Mouse (Mus musculus) forebrain, postnatal 0 days (tissue): Measurements from ENCODE around the gene Ptpn1. TPM values are rescaled to one million over a fixed set of nuclear protein-coding genes. Genes with fewer than 3 reads are reported as not detected.

Experiments
- ATAC-seq: fragments of 200-750 bp; cut with Nextera tagmentation; 2 replicates; pipeline ENCODE4 v1.8.0; 2017; ENCODE audit warnings: mild to moderate bottlenecking, moderate library complexity
- DNase-seq: peaks from one replicate; pipeline ENCODE4 v3.0.0-alpha.2; 2015
- H3K27ac ChIP-seq: fragments of 300-500 bp; sonication (generic); 2 replicates; pipeline ENCODE4 v1.5.1; 2014; ENCODE audit warnings: low read depth, mild to moderate bottlenecking, antibody characterized with exemption, low read length, moderate library complexity, mixed read lengths
- H3K27me3 ChIP-seq: fragments of 300-500 bp; sonication (generic); 2 replicates; pipeline ENCODE4 v1.6.1; 2014; ENCODE audit warnings: mild to moderate bottlenecking, low read length, mixed read lengths; ENCODE audit not compliant: insufficient read depth
- H3K36me3 ChIP-seq: fragments of 300-500 bp; sonication (generic); 2 replicates; pipeline ENCODE4 v1.6.1; 2014; ENCODE audit warnings: mild to moderate bottlenecking, moderate library complexity; ENCODE audit not compliant: insufficient read depth
- H3K4me1 ChIP-seq: fragments of 300-500 bp; sonication (generic); 2 replicates; pipeline ENCODE4 v1.6.1; 2014; ENCODE audit warnings: antibody characterized with exemption; ENCODE audit not compliant: insufficient read depth
- H3K4me2 ChIP-seq: fragments of 300-500 bp; sonication (generic); 2 replicates; pipeline ENCODE4 v1.6.1; 2014; ENCODE audit warnings: low read depth, mild to moderate bottlenecking, moderate library complexity
- H3K4me3 ChIP-seq: fragments of 300-500 bp; sonication (generic); 2 replicates; pipeline ENCODE4 v1.5.1; 2014; ENCODE audit warnings: low read depth, low read length, mixed read lengths
- H3K9ac ChIP-seq: fragments of 300-500 bp; sonication (generic); 2 replicates; pipeline ENCODE4 v1.6.1; 2014; ENCODE audit warnings: mild to moderate bottlenecking
- H3K9me3 ChIP-seq: fragments of 300-500 bp; sonication (generic); 2 replicates; pipeline ENCODE4 v1.6.1; 2016; ENCODE audit warnings: low read length
- CTCF ChIP-seq: sonication (generic); IDR thresholded peaks from 2 replicates; pipeline ENCODE4 v1.5.1; 2016; ENCODE audit warnings: antibody characterized with exemption, control low read depth, low read depth
- WGBS: fragments of 180-500 bp; shearing (Covaris S2); extraction: QIAGEN DNeasy Blood & Tissue Kit; methylation state at CpG from one replicate; pipeline ENCODE4 v1.1.7; 2014; 5-methylcytosine and 5-hydroxymethylcytosine counted together
- polyA plus RNA-seq: library from polyadenylated mRNA; unstranded; fragments of >200 nt; fragmentation: Nextera tagmentation; extraction: Ambion mirVana; gene quantifications from 2 replicates; pipeline ENCODE4 v1.2.1, GENCODE M21; 2015
- total RNA-seq: library from RNA; depleted of rRNA; stranded (reverse); fragments of >200 nt; gene quantifications from 2 replicates; pipeline ENCODE4 v1.2.3, GENCODE M21; 2014

Gene Ptpn1
- total and polyA plus RNA-seq, 2 experiments from 2014 or later, result 47.0 to 75.4 TPM

DNA sequence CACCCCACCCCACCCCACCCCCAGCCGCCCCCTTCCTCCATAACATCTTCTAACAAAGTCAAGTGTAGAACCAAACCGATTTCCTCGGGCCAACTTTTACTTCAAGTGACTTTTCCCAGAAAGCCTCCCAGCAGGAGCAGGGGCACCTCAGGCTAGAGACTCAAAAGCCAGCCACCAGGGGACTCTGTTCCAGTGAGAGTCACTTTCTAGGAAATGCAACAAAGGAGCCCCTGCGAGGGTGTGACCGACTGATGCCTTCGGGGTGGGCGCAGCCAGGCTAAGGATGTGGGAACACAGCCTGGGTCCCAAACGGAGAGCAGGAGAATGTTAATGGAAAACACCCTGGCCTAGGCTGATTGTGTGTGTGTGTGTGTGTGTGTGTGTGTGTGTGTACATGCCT, 26.3 kb upstream of the Ptpn1 start:
- no peak overlapping the region for H3K9ac ChIP-seq
- H3K4me1 ChIP-seq, result no peaks in the 10 kb centered on the region
- no peaks in the 10 kb centered on the region for H3K36me3 ChIP-seq
- ATAC-seq (no peak), DNase-seq (no peak)
- H3K4me3 ChIP-seq, result no peak overlapping the region
- no peak overlapping the region for H3K4me2 ChIP-seq
- H3K9me3 ChIP-seq, result no peaks in the 10 kb centered on the region
- 54% methylated on average over 8 of the region's 8 CpGs for WGBS
- H3K27me3 ChIP-seq, result no peaks in the 10 kb centered on the region
- H3K27ac ChIP-seq, result no peak overlapping the region
- TF ChIP-seq CTCF, result no peak

GRCm38 (mm10) chr2:167906729-167907128, 25.1 kb upstream of the Ptpn1 start:
- ATAC-seq (no peak), DNase-seq (no peak)
- Histone ChIP-seq H3K4me1 (no peaks in the 10 kb centered on the region), H3K36me3 (no peaks in the 10 kb centered on the region), H3K9me3 (no peaks in the 10 kb centered on the region), H3K27ac (no peak overlapping the region), H3K4me2 (no peak overlapping the region), H3K27me3 (no peaks in the 10 kb centered on the region), H3K9ac (no peak overlapping the region), H3K4me3 (no peak overlapping the region)
- TF ChIP-seq CTCF, result no peak

DNA sequence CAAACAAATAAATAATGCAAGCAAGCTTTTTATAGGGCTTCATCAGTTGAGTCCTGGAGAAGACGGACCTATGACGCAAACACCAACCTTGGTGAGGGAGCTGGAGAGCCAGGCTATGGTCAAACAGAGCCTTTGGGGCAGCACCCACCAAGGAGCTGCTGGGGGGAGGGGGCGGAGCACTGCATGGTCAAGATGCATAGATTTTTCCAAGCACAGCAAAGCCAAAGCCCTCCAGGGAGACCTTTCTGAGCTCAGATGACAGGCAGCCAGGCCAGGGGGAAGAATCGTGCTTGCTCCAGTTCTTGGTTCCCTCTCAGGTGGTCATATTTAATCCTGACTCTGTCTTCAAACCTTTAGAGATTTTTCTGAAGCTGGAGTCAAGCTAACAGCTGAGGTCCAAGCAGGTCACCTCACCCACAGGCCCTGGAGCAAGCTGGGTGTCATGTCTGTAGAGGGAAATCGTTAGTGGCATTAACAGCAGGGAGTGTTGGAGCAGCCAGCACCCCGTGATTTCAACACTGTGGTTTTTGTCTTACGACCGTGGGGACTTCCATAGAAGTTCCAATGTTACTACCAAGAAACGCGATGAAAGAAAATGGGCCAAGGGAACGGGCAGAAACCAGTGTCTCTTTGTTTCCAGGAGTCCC, 22.2 kb upstream of the Ptpn1 start:
- ATAC-seq, result no peak
- Histone ChIP-seq H3K27ac (no peak overlapping the region), H3K4me3 (no peak overlapping the region), H3K4me1 (no peaks in the 10 kb centered on the region), H3K4me2 (no peak overlapping the region), H3K9me3 (no peaks in the 10 kb centered on the region; the same call in 1 of the 2 replicates), H3K36me3 (no peaks in the 10 kb centered on the region), H3K9ac (no peak overlapping the region), H3K27me3 (no peaks in the 10 kb centered on the region)
- 61% methylated on average over 11 of the region's 11 CpGs for WGBS
- no peak for DNase-seq
- no peak for TF ChIP-seq CTCF

GRCm38 (mm10) chr2:167910178-167910540, 21.7 kb upstream of the Ptpn1 start:
- Histone ChIP-seq H3K4me1 (no peaks in the 10 kb centered on the region), H3K9ac (no peak overlapping the region), H3K9me3 (no peaks in the 10 kb centered on the region; the same call in 1 of the 2 replicates), H3K27ac (no peak overlapping the region), H3K27me3 (no peaks in the 10 kb centered on the region), H3K4me3 (no peak overlapping the region), H3K36me3 (no peaks in the 10 kb centered on the region), H3K4me2 (no peak overlapping the region)
- WGBS, result 71% methylated on average over 3 of the region's 3 CpGs
- no peak for DNase-seq
- no peak for ATAC-seq
- TF ChIP-seq CTCF, result no peak

DNA sequence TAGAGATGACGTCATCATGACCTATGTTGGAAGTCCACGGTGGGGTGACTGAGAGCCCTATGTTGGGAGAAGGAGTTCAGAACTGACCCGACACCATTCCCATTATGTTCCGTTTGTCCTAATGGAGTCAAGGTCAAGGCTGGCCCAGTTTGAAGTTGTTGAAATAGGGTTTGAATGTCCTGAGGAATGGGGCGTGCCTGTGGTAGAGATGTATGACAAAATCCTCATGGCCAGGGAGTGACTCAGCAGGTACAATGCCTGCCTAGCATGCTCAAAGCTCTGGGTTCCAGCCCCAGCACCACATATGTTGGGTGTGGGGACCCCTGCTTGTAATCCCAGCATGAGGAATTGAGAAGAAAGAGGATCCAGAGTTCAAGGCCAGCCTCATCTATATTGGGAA, 20.3 kb upstream of the Ptpn1 start:
- Histone ChIP-seq H3K27me3 (no peaks in the 10 kb centered on the region), H3K4me1 (no peaks in the 10 kb centered on the region)

DNA sequence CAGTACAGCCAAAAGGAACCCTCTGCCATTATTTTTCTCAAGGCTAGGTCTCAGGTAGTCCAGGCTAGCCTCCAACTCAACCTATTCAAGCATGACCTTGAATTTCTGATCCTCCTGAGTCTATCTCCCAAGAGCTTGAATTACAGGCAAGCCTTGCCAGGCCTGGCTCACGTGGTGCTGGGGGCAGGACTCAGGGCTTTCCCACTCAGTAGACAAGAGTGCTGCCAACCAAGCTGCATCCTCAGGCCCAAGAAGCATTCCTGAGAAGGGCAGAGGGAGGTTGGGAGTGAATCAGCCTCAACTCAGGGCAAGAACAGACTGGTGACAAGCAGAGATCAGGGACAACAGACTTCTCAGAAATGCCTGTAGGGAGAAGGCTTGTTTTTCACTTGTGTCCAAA, 12.8 kb upstream of the Ptpn1 start:
- Histone ChIP-seq H3K4me2 (no peak overlapping the region), H3K4me3 (no peak overlapping the region), H3K9ac (no peak overlapping the region), H3K36me3 (no peaks in the 10 kb centered on the region), H3K27me3 (no peaks in the 10 kb centered on the region), H3K27ac (no peak overlapping the region), H3K4me1 (no peaks in the 10 kb centered on the region), H3K9me3 (no peaks in the 10 kb centered on the region)
- WGBS, result 57% methylated on average over 1 of the region's 1 CpGs
- DNase-seq (no peak), ATAC-seq (no peak)
- no peak for TF ChIP-seq CTCF

More for the DNA sequence above, 20.3 kb upstream of the Ptpn1 start:
- TF ChIP-seq CTCF, result no peak
- H3K9ac ChIP-seq, result no peak overlapping the region
- H3K9me3 ChIP-seq, result no peaks in the 10 kb centered on the region; the same call in 1 of the 2 replicates
- no peak overlapping the region for H3K4me2 ChIP-seq
- 90% methylated on average over 5 of the region's 5 CpGs for WGBS
- no peaks in the 10 kb centered on the region for H3K36me3 ChIP-seq
- H3K27ac ChIP-seq, result no peak overlapping the region
- no peak overlapping the region for H3K4me3 ChIP-seq
- ATAC-seq (no peak), DNase-seq (no peak)

DNA sequence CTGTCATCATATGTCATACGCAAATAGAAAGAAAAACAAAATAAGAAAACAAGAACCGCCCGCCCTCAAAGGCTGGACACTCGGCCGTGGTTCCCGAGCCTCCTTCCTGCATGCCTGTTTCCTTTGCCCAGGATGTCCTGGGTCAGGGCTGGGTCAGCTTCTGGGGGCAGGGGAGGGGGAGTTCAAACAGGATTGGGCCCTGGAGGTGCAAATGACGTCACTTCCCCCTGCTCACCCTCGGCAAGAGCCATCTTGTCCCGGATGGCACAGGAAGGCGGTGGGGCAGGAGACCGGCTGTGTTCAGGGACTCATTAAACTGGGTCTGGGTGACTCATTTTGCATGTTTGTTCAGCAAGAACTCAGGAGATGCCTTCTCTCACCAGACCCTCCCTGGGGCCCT, 11.8 kb upstream of the Ptpn1 start:
- no peaks in the 10 kb centered on the region for H3K27me3 ChIP-seq
- no peak overlapping the region for H3K4me3 ChIP-seq
- H3K9me3 ChIP-seq, result no peaks in the 10 kb centered on the region
- no peak for TF ChIP-seq CTCF
- H3K9ac ChIP-seq, result no peak overlapping the region
- H3K4me2 ChIP-seq, result no peak overlapping the region
- H3K27ac ChIP-seq, result no peak overlapping the region
- 80% methylated on average over 11 of the region's 11 CpGs for WGBS
- DNase-seq (no peak), ATAC-seq (no peak)
- H3K36me3 ChIP-seq, result no peaks in the 10 kb centered on the region
- no peaks in the 10 kb centered on the region for H3K4me1 ChIP-seq
